Mouse (Mus musculus) liver, adult 2 months (tissue): Measurements from ENCODE around the gene Dnajb7. TPM values are rescaled to one million over a fixed set of nuclear protein-coding genes. Genes with fewer than 3 reads are reported as not detected.

Source experiments
- DNase-seq: peaks from one replicate; pipeline ENCODE4 v3.0.0-alpha.2; 2011; ENCODE audit warnings: low read depth, low spot score; ENCODE audit errors: extremely low read depth
- H3K27ac ChIP-seq: fragments of 200-500 bp; replicated peaks from 2 replicates; pipeline ENCODE4 v1.5.1; 2012; ENCODE audit warnings: low read depth, mild to moderate bottlenecking, control low read depth, inconsistent platforms, low read length; ENCODE audit not compliant: insufficient read depth
- H3K27me3 ChIP-seq: fragments of 200-500 bp; 2 replicates; pipeline ENCODE4 v1.6.1; 2012; ENCODE audit warnings: mild to moderate bottlenecking, moderate library complexity, low read length, inconsistent platforms; ENCODE audit not compliant: control insufficient read depth, insufficient read depth
- H3K36me3 ChIP-seq: fragments of 200-500 bp; 2 replicates; pipeline ENCODE4 v1.6.1; 2012; ENCODE audit warnings: low read length, inconsistent platforms; ENCODE audit not compliant: control insufficient read depth, insufficient read depth
- H3K4me1 ChIP-seq: fragments of 200-500 bp; 2 replicates; pipeline ENCODE4 v1.6.1; 2011; ENCODE audit warnings: low read length; ENCODE audit not compliant: control insufficient read depth, insufficient read depth
- H3K4me3 ChIP-seq: fragments of 200-500 bp; 2 replicates; pipeline ENCODE4 v1.5.1; 2011; ENCODE audit warnings: low read depth, mild to moderate bottlenecking, control low read depth, low read length, moderate library complexity; ENCODE audit not compliant: insufficient read depth
- H3K79me2 ChIP-seq: fragments of 200-500 bp; 2 replicates; pipeline ENCODE4 v1.6.1; 2012; ENCODE audit warnings: inconsistent platforms, mild to moderate bottlenecking, low read length, moderate library complexity; ENCODE audit not compliant: control insufficient read depth, insufficient read depth
- H3K9ac ChIP-seq: fragments of 200-500 bp; 2 replicates; pipeline ENCODE4 v1.6.1; 2012; ENCODE audit warnings: low read depth, mild to moderate bottlenecking, control low read depth, inconsistent platforms, low read length
- CTCF ChIP-seq: fragments of 200-500 bp; IDR thresholded peaks from 2 replicates; pipeline ENCODE4 v1.5.1; 2011; ENCODE audit warnings: low read depth, low read length, control low read depth
- POLR2A ChIP-seq: fragments of 200-500 bp; IDR thresholded peaks from 2 replicates; pipeline ENCODE4 v1.6.1; 2011; ENCODE audit warnings: low read length, control low read depth; ENCODE audit not compliant: insufficient read depth; ENCODE audit errors: extremely low read depth
- WGBS: fragments of 180-500 bp; shearing (Covaris S2); methylation state at CpG from one replicate; pipeline ENCODE4 v1.1.7; 2018; 5-methylcytosine and 5-hydroxymethylcytosine counted together
- polyA plus RNA-seq: library from polyadenylated mRNA; depleted of rRNA; stranded (reverse); fragments of >200 nt; gene quantifications from 2 replicates; pipeline ENCODE4 v1.2.3, GENCODE M21; 2012
- total RNA-seq: library from RNA; depleted of rRNA; stranded (reverse); fragments of >200 nt; gene quantifications from 2 replicates; pipeline ENCODE4 v1.2.3, GENCODE M21; 2014

Dnajb7 gene
- total and polyA plus RNA-seq, 2 experiments = 0.28 TPM; not detected in 1

DNA sequence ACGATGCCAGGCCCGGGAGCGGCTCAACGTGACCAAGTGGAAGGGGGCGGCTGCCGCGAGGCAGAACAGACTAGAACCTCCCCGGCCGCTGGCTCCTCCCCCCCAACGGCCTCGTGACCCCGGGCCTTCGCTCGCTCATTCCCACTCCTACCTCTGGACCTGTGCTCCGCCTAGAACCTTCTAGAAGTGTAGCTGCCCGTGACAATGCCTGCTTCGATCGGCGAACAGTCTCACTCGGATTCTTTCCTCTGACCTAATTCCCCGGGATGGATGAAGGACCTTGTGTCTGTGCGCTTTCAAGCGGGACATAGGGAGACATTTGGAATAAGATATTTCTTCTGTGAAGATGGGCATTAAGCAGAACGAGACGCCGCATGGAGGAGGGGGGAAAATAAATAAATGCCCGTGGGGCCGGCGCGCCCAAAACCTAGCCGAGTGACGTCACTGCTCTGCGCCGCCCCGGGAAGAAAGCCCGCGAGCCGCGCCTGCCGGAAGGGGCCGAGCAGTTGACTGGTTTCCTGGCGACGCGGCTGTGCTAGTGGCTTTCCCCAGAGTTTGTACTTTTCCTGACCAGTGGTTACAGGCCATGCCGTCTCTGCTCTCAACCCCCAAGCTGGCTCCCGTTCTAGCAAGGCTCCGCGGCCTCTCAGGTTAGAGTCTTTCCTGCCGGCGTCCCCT is 8.3 kb downstream of the Dnajb7 start, which contains the start of the genes St13 and Xpnpep3:
Gene St13, minus strand, starts transcription at position 440 of the 678 bp plus-strand sequence.
Gene Xpnpep3, plus strand, starts transcription at position 501 of the 678 bp plus-strand sequence.
- peak; percentile 66 for TF ChIP-seq POLR2A
- no peak for TF ChIP-seq CTCF
- H3K27me3 ChIP-seq = no peaks in the 10 kb centered on the region
- H3K27ac ChIP-seq = peak within 1 kb of the TSS; percentile 98
- H3K9ac ChIP-seq = peak within 1 kb of the TSS; percentile 98
- peaks cover 14% of the 10 kb centered on the region for H3K4me1 ChIP-seq
- under 1% methylated on average over 50 of the region's 50 CpGs for WGBS
- DNase-seq = peak; percentile 90
- H3K4me3 ChIP-seq = peak within 1 kb of the TSS; percentile 99
- H3K36me3 ChIP-seq = peaks cover 4% of the 10 kb centered on the region; the same call in 1 of the 2 replicates
- peaks cover 20% of the 10 kb centered on the region; the same call in 1 of the 2 replicates for H3K79me2 ChIP-seq

DNA sequence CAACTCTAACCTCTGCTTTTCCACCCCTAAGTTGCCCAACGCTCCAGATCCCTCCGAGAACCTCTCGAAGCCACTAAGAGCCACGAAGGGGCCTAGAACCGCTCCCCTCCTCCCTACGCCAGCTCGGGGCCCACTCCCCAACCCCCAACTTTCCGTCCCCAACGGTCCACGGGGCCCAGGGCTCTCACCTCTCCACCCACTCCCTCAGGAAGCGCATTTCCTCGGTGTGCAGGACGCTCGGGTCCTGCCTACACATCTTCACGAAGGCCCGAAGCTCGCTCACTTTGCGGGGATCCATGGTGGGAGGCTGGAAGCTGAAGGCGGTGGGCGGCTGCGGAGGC is 8.8 kb downstream of the Dnajb7 start:
- under 1% methylated on average over 21 of the region's 21 CpGs for WGBS
- peaks cover 14% of the 10 kb centered on the region for H3K4me1 ChIP-seq
- peak overlapping the region; percentile 99 for H3K4me3 ChIP-seq
- TF ChIP-seq CTCF = no peak
- no peak for TF ChIP-seq POLR2A
- H3K36me3 ChIP-seq = peaks cover 4% of the 10 kb centered on the region; the same call in 1 of the 2 replicates
- no peaks in the 10 kb centered on the region for H3K27me3 ChIP-seq
- peak overlapping the region; percentile 98 for H3K9ac ChIP-seq
- peaks cover 20% of the 10 kb centered on the region; the same call in 1 of the 2 replicates for H3K79me2 ChIP-seq
- H3K27ac ChIP-seq = peak overlapping the region; percentile 93
- no peak for DNase-seq

DNA sequence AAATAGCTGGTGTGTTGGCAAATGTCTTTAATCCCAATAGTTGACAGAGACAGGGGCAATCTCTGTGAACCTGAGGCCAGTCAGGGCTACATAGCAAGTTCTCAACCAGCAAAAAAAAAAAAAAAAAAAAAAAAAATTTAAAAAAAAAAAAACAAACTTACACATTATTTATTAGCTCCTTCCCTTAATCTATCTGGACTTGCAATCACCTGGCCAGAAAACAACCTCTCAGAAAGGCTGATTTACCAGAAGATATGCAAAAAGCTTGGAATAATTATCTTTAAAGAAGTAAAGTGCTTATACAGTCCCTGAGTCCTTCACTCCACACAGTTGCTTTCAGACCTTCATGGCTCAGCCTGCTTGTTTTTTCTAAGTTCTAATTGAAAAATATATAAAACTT is 9.9 kb downstream of the Dnajb7 start:
- Histone ChIP-seq H3K4me3 (peak overlapping the region; percentile 24; the same call in 1 of the 2 replicates), H3K4me1 (peaks cover 19% of the 10 kb centered on the region), H3K36me3 (peaks cover 4% of the 10 kb centered on the region; the same call in 1 of the 2 replicates), H3K9ac (no peak overlapping the region), H3K79me2 (peaks cover 26% of the 10 kb centered on the region; the same call in 1 of the 2 replicates), H3K27ac (no peak overlapping the region), H3K27me3 (no peaks in the 10 kb centered on the region)
- DNase-seq = no peak
- TF ChIP-seq CTCF (no peak), POLR2A (no peak)

DNA sequence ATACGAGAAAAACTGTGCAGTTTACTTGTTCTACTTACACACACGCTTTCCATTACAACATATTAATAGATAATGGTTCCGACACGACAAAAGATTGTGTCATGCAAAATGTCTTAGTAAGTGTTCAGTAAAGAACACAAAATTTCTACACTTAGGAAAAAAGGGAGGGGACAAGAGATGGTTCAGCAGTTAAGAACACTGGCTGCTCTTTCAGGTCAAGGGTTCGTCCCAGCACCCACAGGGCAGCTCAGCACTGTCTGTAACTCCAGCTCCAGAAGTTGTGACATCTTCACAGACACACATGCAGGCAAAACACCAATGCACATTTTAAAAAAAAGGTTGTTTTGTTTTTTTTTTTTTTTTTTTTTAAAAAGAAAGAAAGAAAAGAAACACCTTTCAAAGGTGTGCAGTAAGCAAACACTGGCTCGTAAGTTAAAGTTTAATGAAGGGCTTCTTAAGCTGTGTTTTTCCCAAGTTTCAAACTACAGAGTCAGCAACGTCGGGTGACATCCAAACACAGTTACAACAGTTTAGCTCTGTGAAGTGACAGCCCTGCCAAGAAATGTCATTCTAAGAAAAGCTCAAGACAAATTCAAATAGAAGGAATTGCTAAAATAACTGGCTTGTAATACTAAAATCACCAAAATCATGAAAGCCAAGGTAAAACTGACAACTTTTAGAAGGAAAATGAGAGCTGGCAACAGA is 13.7 kb downstream of the Dnajb7 start:
- peaks cover 25% of the 10 kb centered on the region for H3K36me3 ChIP-seq
- no peak overlapping the region for H3K9ac ChIP-seq
- H3K27ac ChIP-seq = no peak overlapping the region; the same call in 1 of the 2 replicates
- H3K79me2 ChIP-seq = peaks cover 33% of the 10 kb centered on the region; the same call in 1 of the 2 replicates
- DNase-seq = peak; percentile 87
- no peak for TF ChIP-seq POLR2A
- TF ChIP-seq CTCF = no peak
- 17% methylated on average over 8 of the region's 8 CpGs for WGBS
- no peak overlapping the region for H3K4me3 ChIP-seq
- H3K27me3 ChIP-seq = no peaks in the 10 kb centered on the region
- H3K4me1 ChIP-seq = peaks cover 17% of the 10 kb centered on the region

DNA sequence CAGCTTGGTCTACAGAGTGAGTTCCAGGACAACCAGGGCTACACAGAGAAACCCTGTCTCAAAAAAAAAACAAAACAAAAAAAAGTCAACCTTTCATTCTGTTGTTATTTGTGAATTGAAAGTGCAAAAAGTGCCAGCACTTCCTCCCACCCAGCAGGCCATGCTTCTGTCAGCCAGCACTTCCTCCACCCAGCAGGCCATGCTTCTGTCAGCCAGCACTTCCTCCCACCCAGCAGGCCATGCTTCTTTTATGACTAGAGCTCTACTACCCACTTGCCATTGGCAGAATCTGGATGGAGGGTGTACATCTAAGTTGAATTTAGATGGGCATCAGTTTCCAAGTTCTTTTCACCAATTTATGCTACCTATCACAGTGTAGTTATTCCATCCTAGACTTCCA is 15.1 kb downstream of the Dnajb7 start:
- peaks cover 17% of the 10 kb centered on the region for H3K4me1 ChIP-seq
- TF ChIP-seq POLR2A (no peak), CTCF (no peak)
- H3K27me3 ChIP-seq = no peaks in the 10 kb centered on the region
- H3K27ac ChIP-seq = 0 out of 2 replicates have a peak overlapping the region, but pooled peaks have one; percentile 4
- no peak for DNase-seq
- H3K4me3 ChIP-seq = no peak overlapping the region
- no peak overlapping the region for H3K9ac ChIP-seq
- H3K79me2 ChIP-seq = peaks cover 31% of the 10 kb centered on the region; the same call in 1 of the 2 replicates
- H3K36me3 ChIP-seq = peaks cover 34% of the 10 kb centered on the region
